Mouse (Mus musculus) B cell, adult (primary cell): ENCODE measurements around the gene Gpr173. TPM values are rescaled to one million over a fixed set of nuclear protein-coding genes. Genes with fewer than 3 reads are reported as not detected.

Experiments
- total RNA-seq: library from RNA; stranded (reverse); gene quantifications from 4 replicates; pipeline ENCODE4 v1.2.4, GENCODE M21; 2023; ENCODE audit not compliant: inconsistent age

Gene Gpr173
- not detected in 4 replicates for total RNA-seq

GRCm38 (mm10) chrX:152368397-152369273, at the start of gene Gpr173:
TSS of gene Gpr173 (minus strand) at chrX:152368704.

GRCm38 (mm10) chrX:152342358-152342901, 26.1 kb downstream of the Gpr173 start, which contains the start of gene Tspyl2:
TSS of gene Tspyl2 (minus strand) at chrX:152342425.

GRCm38 (mm10) chrX:152326996-152327688, 41.4 kb downstream of the Gpr173 start, which contains the start of gene Kantr:
TSS of gene Kantr (minus strand) at chrX:152327495.

Other genes with a start within 250 kb of the Gpr173 start
- 1.4 to 4.3 TPM (median 1.7 TPM) in 4 replicates for gene Iqsec2, start 224.4 kb downstream of the Gpr173 start, total RNA-seq
- 129 to 153 TPM (median 140 TPM) in 4 replicates for gene Kdm5c, start 135.7 kb downstream of the Gpr173 start, total RNA-seq
- gene Kantr, start 41.2 kb downstream of the Gpr173 start, total RNA-seq = 12.3 to 17.2 TPM (median 12.9 TPM) in 4 replicates
- gene Tspyl2, start 26.3 kb downstream of the Gpr173 start, total RNA-seq = 75.6 to 93.0 TPM (median 90.9 TPM) in 4 replicates
- gene Cldn34a, start 194.6 kb upstream of the Gpr173 start, total RNA-seq = not detected in 4 replicates